Mouse (Mus musculus) fat pad, adult 2 months (tissue): ENCODE results near the gene Srgap2.

ENCODE experiments used
- DNase-seq: peaks from one replicate; pipeline ENCODE4 v3.0.0-alpha.2; 2011; ENCODE audit warnings: low read depth, low spot score; ENCODE audit errors: extremely low read depth

The Srgap2 gene

GRCm38 (mm10) chr1:131293221-131293921 lies 233.8 kb downstream of the Srgap2 start:
- no peak for DNase-seq

- no peak for DNase-seq
These were observed 236.5 kb downstream of the Srgap2 start for GRCm38 (mm10) chr1:131290648-131291047.

GRCm38 (mm10) chr1:131288938-131289337 lies 238.2 kb downstream of the Srgap2 start:
- DNase-seq = no peak

GRCm38 (mm10) chr1:131287267-131287666 lies 239.9 kb downstream of the Srgap2 start:
- DNase-seq = no peak

- DNase-seq = no peak
These were observed 240.3 kb downstream of the Srgap2 start for GRCm38 (mm10) chr1:131286803-131287202.

- no peak for DNase-seq
These were observed 242.5 kb downstream of the Srgap2 start for GRCm38 (mm10) chr1:131284616-131285015.

GRCm38 (mm10) chr1:131284167-131284566 lies 243.0 kb downstream of the Srgap2 start:
- no peak for DNase-seq

- DNase-seq = no peak
These were observed 245.4 kb downstream of the Srgap2 start for GRCm38 (mm10) chr1:131281731-131282130.

- DNase-seq = no peak
These were observed 246.9 kb downstream of the Srgap2 start for GRCm38 (mm10) chr1:131280280-131280679.

- DNase-seq = no peak
These were observed 247.7 kb downstream of the Srgap2 start, which contains the start of gene Ikbke for GRCm38 (mm10) chr1:131279456-131279776. Ikbke (minus strand) TSS chr1:131279606.

- no peak for DNase-seq
These were observed 248.3 kb downstream of the Srgap2 start for GRCm38 (mm10) chr1:131278606-131279455.

- no peak for DNase-seq
These were observed 250.3 kb downstream of the Srgap2 start for GRCm38 (mm10) chr1:131276831-131277230.

GRCm38 (mm10) chr1:131275577-131275976 lies 251.6 kb downstream of the Srgap2 start:
- DNase-seq = no peak

- no peak for DNase-seq
These were observed 252.2 kb downstream of the Srgap2 start for GRCm38 (mm10) chr1:131274725-131275539.

GRCm38 (mm10) chr1:131269797-131270578 lies 257.2 kb downstream of the Srgap2 start:
- DNase-seq = no peak

GRCm38 (mm10) chr1:131268776-131269175 lies 258.4 kb downstream of the Srgap2 start:
- no peak for DNase-seq

GRCm38 (mm10) chr1:131263905-131264304 lies 263.2 kb downstream of the Srgap2 start:
- no peak for DNase-seq

GRCm38 (mm10) chr1:131260309-131260656 lies 266.9 kb downstream of the Srgap2 start:
- DNase-seq = no peak

GRCm38 (mm10) chr1:131259632-131260308 lies 267.4 kb downstream of the Srgap2 start:
- no peak for DNase-seq

GRCm38 (mm10) chr1:131257288-131257687 lies 269.9 kb downstream of the Srgap2 start:
- no peak for DNase-seq
